Mouse (Mus musculus) left cerebral cortex, postnatal 25 days (tissue): ENCODE measurements at regions not wholly inside any gene's neighbourhood (a gene's known extent, or its start where the extent isn't known, plus 50 kb on each side); places are given as distances from the start of the nearest gene placed in this dataset.
"Not testable (repeated sequence)": the region's sequence is repeated elsewhere in the genome, so short reads cannot be mapped to it uniquely, and the experiment has no call there.

ENCODE experiments used
- DNase-seq, 2 experiments: peaks; one replicate each; pipeline ENCODE4 v3.0.0; 2022; ENCODE audit warnings: low spot score in 2 of 2, mixed read lengths in 1 of 2
- intact Hi-C: fragments of 180-260 bp; cut with DNase I; formaldehyde crosslinking; loops from one replicate; pipeline ENCODE4 v1.15.1; 2025

DNA sequence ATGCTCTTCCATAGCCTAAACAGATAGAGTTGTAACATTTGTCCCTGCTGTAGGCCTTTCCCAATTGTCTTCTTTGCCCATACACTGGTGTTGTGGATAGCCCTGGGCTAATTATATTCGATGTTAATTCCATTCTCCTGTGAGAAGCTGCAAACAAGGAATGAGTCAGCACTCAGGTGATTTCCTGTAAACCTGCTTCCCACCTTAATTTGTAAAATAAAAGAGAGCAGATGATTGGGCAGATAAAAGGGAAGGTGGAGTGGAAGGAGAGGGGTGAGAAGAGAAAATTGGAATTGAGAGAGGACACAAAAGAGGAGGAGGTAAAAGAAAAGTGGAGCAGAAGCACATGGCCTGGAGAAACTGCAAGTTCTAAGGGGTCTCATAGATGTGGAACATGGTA lies 102.8 kb downstream of the Gc start:
- intact Hi-C loops, DNase-seq: not testable (repeated sequence)

DNA sequence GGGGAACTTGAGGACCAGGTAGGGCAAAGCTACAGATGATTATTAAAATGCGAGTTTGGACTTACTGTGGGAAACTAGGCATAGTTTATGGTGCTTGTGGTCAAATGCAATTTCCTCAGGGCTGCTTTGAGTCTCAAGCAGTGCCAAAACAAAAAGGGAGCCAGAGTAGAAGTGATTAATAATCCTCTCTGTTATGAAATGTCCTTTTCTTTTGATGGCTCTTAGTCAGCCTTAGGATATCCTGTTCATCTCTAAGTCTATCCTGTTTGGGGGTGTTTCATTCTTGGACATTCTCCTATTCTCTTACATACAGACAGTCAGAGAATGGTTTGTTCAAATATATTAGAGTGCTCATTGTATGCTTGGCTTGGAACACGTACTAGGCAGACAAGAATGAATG lies 109.9 kb downstream of the Gc start:
- no peak for DNase-seq
- intact Hi-C loops = no loop called here

DNA sequence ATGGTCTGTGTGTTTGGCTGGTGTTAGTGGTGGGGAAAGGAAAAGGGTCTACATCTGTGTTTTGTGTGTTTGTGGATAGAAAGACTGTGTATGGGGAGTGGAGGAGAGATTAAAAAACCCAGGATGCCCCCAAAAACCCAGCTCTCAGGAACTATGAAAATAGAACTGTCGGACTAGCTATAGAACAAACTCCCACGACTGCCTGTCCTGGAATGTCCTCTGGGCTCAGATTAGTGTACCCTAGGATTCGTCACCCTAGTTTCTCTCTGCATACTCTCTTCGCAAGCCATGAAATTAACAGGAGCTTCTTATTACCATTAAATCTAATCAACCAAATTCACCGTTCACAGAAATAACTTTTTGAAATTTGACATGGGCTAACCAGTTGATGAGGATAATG lies 117.2 kb downstream of the Gc start:
- intact Hi-C loops = loop anchor here (5.0 kb wide), 1 partner anchor 88 kb away; no protein-coding TSS in a partner anchor
- DNase-seq = peak in 1 of 2 experiments; percentile 51

DNA sequence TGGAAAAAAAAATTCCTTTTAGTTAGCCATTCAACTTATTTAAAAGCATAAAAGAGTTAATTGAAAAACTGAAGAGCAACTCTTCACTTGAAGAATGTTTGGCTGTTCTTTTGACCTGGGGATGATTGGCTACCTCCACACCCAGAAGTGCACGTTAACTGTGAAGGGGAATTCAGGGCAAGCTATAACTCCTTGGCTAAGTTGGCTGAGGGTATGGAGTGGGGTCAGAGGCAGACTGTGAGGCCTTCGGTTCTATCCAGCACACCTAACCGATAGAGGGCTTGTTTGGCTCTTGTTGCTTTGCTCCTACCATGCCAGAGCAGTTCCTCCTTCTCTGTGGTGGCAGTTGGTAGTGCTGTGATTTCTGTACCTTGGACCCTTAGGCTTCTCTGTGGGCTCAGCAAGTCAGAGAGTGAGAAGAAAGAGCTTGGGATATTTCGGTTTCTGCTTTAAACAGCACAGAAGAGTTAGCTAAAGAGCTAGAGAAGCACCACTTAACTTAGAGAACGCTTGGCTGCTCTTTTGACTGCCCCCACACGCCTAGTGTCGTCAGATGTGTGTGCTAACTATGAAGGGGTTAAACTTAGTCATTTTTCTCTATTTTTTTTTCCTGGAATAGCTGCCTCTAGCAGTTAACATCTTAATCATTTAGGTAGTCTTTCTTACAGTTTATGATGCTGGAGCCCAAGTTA lies 119.6 kb downstream of the Gc start:
- intact Hi-C loops = no loop called here
- DNase-seq = no peak
